Mouse (Mus musculus): ENCODE results near the gene Mrpl50. TPM values are rescaled to one million over a fixed set of nuclear protein-coding genes. Genes with fewer than 3 reads are reported as not detected.

The Mrpl50 gene
- 28.3 TPM for polyA plus RNA-seq (2017; shearing (Covaris generic))

DNA sequence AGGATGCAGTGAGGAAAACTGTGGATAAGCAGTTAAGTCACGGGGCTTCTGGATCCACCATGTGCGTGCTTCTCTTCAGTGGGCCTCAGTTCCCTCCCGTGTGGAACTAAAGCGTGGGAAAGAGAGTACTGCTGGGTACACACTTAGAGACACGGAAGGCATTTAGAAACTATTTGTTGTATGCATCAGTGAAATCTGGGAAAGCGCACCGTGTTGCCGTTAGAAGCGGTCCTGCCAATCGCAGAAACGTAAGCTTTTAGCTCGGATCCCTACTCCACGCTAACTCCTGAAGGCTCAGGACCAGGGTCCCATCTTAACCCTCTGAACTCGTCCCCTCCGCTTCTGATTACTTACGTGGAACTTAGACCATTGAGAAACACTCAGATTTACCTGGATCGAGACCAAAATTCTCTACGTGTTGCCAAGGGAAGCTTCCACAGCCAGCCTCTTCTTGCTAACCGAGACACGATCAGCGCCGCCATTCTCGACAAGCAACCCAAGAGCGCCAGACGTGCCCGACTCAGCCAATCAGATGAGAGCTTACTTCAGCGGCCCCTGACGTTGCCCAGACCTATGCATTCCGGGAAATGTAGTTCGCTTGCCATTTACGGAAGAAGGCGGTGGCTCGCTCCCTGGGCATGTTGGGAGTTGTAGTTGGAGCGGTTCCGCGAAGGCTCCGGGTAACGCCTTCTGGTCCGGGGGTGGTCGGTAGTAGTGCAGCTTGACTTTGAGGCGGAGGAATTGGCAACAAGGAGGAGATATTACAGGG lies at the start of gene Mrpl50, which contains the start of gene Zfp189:
Mrpl50 (minus strand) TSS at position 522 of the 769 bp plus-strand sequence.
Zfp189 (plus strand) TSS at position 605 of the 769 bp plus-strand sequence.

GRCm38 (mm10) chr4:49549383-49549782 lies 28.5 kb upstream of the Mrpl50 start, which contains the start of gene Aldob:
TSS of gene Aldob (minus strand) at chr4:49549546.

GRCm38 (mm10) chr4:49506386-49506785 lies 14.5 kb downstream of the Mrpl50 start, which contains the start of gene Baat:
TSS of gene Baat (minus strand) at chr4:49506557.

GRCm38 (mm10) chr4:49473435-49474100 lies 47.3 kb downstream of the Mrpl50 start, which contains the start of gene Acnat1:
TSS of gene Acnat1 (minus strand) at chr4:49473912.

Other genes with a start within 250 kb of the Mrpl50 start
- gene Acnat2, start 112.9 kb downstream of the Mrpl50 start, polyA plus RNA-seq (2017; shearing (Covaris generic)): 0.28 TPM
- not detected for gene Acnat1, start 47.2 kb downstream of the Mrpl50 start, polyA plus RNA-seq (2017; shearing (Covaris generic))
- gene Baat, start 14.5 kb downstream of the Mrpl50 start, polyA plus RNA-seq (2017; shearing (Covaris generic)): not detected
- 4.2 TPM for gene Zfp189, start 83 bp upstream of the Mrpl50 start, polyA plus RNA-seq (2017; shearing (Covaris generic))
- gene Aldob, start 28.5 kb upstream of the Mrpl50 start, polyA plus RNA-seq (2017; shearing (Covaris generic)): not detected
- not detected for gene Tmem246, start 76.8 kb upstream of the Mrpl50 start, polyA plus RNA-seq (2017; shearing (Covaris generic))
- 51.2 TPM for gene Rnf20, start 110.9 kb upstream of the Mrpl50 start, polyA plus RNA-seq (2017; shearing (Covaris generic))
- not detected for gene Ppp3r2, start 160.9 kb upstream of the Mrpl50 start, polyA plus RNA-seq (2017; shearing (Covaris generic))

Data from CD4-positive, CD25-positive, alpha-beta regulatory T cell (primary cell).